10 mouse cellular contexts compared by ENCODE assay signal in the genomic region with DNA sequence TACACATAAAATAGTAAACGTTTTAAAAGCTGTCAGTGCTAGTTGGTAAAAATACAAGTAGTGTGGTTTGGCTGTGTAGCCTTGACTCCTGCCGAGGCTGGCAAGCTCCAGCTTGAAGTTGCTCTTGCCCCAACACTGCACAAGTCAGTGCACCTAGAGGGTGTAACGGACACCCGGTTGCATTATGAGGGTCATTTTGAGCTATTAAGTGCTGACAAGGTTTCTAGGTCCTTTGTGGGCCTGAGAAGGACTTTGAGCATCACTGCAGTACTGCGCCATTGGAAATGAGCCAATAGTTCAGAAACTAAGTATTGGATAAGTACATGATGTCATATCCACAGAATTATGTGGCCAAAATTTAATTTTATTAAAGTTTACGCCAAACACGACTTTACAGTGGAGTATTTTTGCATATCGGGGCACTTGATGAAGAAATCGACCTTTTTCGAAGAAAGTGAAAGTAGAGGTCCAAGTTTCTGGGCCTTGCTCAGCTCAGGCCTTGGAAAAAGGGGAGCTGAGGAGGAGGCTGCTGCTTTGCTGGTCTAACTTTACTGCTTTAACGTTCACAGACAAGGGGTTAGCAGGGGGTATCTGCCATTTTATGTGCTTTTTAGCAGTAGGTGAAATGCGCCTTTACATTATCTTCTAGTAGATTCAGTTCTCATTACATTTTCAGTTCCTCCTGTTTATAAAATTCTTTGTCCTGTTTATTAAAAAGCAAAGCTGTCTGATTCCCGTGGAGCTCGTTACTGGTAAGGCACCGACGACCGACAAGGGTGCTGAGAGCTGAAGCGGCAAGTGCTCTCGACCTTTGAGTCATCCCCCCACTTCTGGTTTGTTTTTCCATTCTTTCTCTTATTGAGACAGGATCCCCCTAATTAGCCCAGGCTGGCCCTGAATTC. TPM values are rescaled to one million over a fixed set of nuclear protein-coding genes. Genes with fewer than 3 reads are reported as not detected.
DNase-seq lines count a peak whose midpoint lies in the region; ATAC-seq lines count a peak whose summit lies in the region.
"Had no signal": no experiment of that assay in that cellular context is flagged by ENCODE, and none has a peak within 500 bp of the region (broad histone marks: within the 10 kb centered on the region; RNA-seq: fewer than 3 reads in every experiment).

No protein-coding gene starts in this region.

- H3K27me3 ChIP-seq in heart, embryonic 15.5 days, result no peaks in the 10 kb centered on the region
- H3K27me3 ChIP-seq in liver, embryonic 16.5 days (ENCODE audit: control insufficient read depth, insufficient read depth, low read depth, low read length), result no peaks in the 10 kb centered on the region
- H3K27me3 ChIP-seq in hindbrain, embryonic 13.5 days, result no peaks in the 10 kb centered on the region
- no peaks in the 10 kb centered on the region for H3K27me3 ChIP-seq in kidney, embryonic 14.5 days (ENCODE audit: control insufficient read depth, insufficient read depth, low read length)

- peak overlapping the region; percentile 27 for H3K4me2 ChIP-seq in heart, embryonic 15.5 days
- peak overlapping the region; percentile 73 for H3K4me2 ChIP-seq in liver, embryonic 16.5 days (ENCODE audit: low read depth, low read length)
- no peak overlapping the region for H3K4me2 ChIP-seq in hindbrain, embryonic 13.5 days
- H3K4me2 ChIP-seq in kidney, embryonic 14.5 days (replicated peaks; ENCODE audit: low read depth, low read length), result no peak overlapping the region

- 0 out of 2 replicates have a peak overlapping the region, but pooled peaks have one; percentile 3 for H3K4me3 ChIP-seq in heart, embryonic 15.5 days
- H3K4me3 ChIP-seq in liver, embryonic 16.5 days (ENCODE audit: low read depth, low read length), result peak overlapping the region; percentile 33
- H3K4me3 ChIP-seq in hindbrain, embryonic 13.5 days, result no peak overlapping the region
- H3K4me3 ChIP-seq in kidney, embryonic 14.5 days (ENCODE audit: low read length), result no peak overlapping the region

- H3K36me3 ChIP-seq in heart, embryonic 15.5 days, result no peaks in the 10 kb centered on the region
- no peaks in the 10 kb centered on the region for H3K36me3 ChIP-seq in liver, embryonic 16.5 days (ENCODE audit: control insufficient read depth, insufficient read depth)
- H3K36me3 ChIP-seq in hindbrain, embryonic 13.5 days, result no peaks in the 10 kb centered on the region
- no peaks in the 10 kb centered on the region for H3K36me3 ChIP-seq in kidney, embryonic 14.5 days (ENCODE audit: control insufficient read depth, insufficient read depth, low read length)

- DNase-seq in heart, postnatal 10 days, result no peak
- DNase-seq in 416B (ENCODE audit: low read depth) (peak; percentile 80), NIH3T3 (ENCODE audit: low read depth) (peak; percentile 18)
- no peak for DNase-seq in embryo, embryonic 10 days (ENCODE audit: low spot score)
- DNase-seq: cerebellum, adult 8-10 months; right cerebral cortex, postnatal 25 days had no signal

- no peak overlapping the region for H3K9ac ChIP-seq in heart, embryonic 15.5 days
- H3K9ac ChIP-seq in liver, embryonic 16.5 days (ENCODE audit: low read depth, low read length), result peak overlapping the region; percentile 33
- no peak overlapping the region for H3K9ac ChIP-seq in hindbrain, embryonic 13.5 days
- H3K9ac ChIP-seq in kidney, embryonic 14.5 days (ENCODE audit: low read depth, low read length), result no peak overlapping the region

- WGBS in heart, embryonic 15.5 days, result 68% methylated on average over 19 of the region's 19 CpGs
- WGBS in liver, embryonic 16.5 days (ENCODE audit: insufficient replicate concordance), result 25% methylated on average over 19 of the region's 19 CpGs
- 75% methylated on average over 19 of the region's 19 CpGs for WGBS in hindbrain, embryonic 13.5 days
- WGBS in kidney, embryonic 14.5 days, result 69% methylated on average over 19 of the region's 19 CpGs

- intact Hi-C loops in heart, postnatal 10 days (cut with DNase I), result no loop called here

- no peak for ATAC-seq in heart, embryonic 15.5 days (replicated peaks; ENCODE audit: insufficient number of reproducible peaks, insufficient read depth, low FRiP score, low read depth)
- ATAC-seq in liver, embryonic 16.5 days (ENCODE audit: low read depth), result no peak
- no peak for ATAC-seq in hindbrain, embryonic 13.5 days (ENCODE audit: low FRiP score)
- ATAC-seq in kidney, embryonic 14.5 days (ENCODE audit: low FRiP score, low TSS enrichment), result no peak

- H3K9me3 ChIP-seq in heart, embryonic 15.5 days (replicated peaks), result no peaks in the 10 kb centered on the region
- no peaks in the 10 kb centered on the region for H3K9me3 ChIP-seq in liver, embryonic 16.5 days (replicated peaks; ENCODE audit: control insufficient read depth, low read length)
- H3K9me3 ChIP-seq in hindbrain, embryonic 13.5 days, result no peaks in the 10 kb centered on the region
- no peaks in the 10 kb centered on the region for H3K9me3 ChIP-seq in kidney, embryonic 14.5 days (ENCODE audit: control insufficient read depth, low read length)

- H3K4me1 ChIP-seq in heart, embryonic 15.5 days (replicated peaks), result peaks cover 32% of the 10 kb centered on the region
- peaks cover 58% of the 10 kb centered on the region for H3K4me1 ChIP-seq in liver, embryonic 16.5 days (ENCODE audit: control insufficient read depth, low read depth, low read length)
- H3K4me1 ChIP-seq in hindbrain, embryonic 13.5 days (replicated peaks), result no peaks in the 10 kb centered on the region
- no peaks in the 10 kb centered on the region for H3K4me1 ChIP-seq in kidney, embryonic 14.5 days (ENCODE audit: control insufficient read depth, insufficient read depth, low read length)

- H3K27ac ChIP-seq in heart, embryonic 15.5 days, result peak overlapping the region; percentile 16; the same call in 1 of the 2 replicates
- H3K27ac ChIP-seq in liver, embryonic 16.5 days (ENCODE audit: low read length), result peak overlapping the region; percentile 68
- H3K27ac ChIP-seq in hindbrain, embryonic 13.5 days, result no peak overlapping the region
- no peak overlapping the region for H3K27ac ChIP-seq in kidney, embryonic 14.5 days (ENCODE audit: low read depth, low read length)

RNA-seq across cellular contexts. Expression of a gene that starts 37.7 kb away (rescaled TPM):
- 24.0 and 25.7 TPM in 2 replicates for polyA plus RNA-seq in heart, embryonic 15.5 days (2015; fragmentation: Nextera tagmentation; extraction: Ambion mirVana)
- 10 to 100 TPM; 22.8 to 24.8 TPM for total RNA-seq in heart, postnatal 10 days (2021)
- 13.0 and 13.1 TPM in 2 replicates for polyA plus RNA-seq in liver, embryonic 16.5 days (2015; fragmentation: Nextera tagmentation; extraction: Ambion mirVana)
- 43.9 and 46.1 TPM in 2 replicates for polyA plus RNA-seq in hindbrain, embryonic 13.5 days (2015; fragmentation: Nextera tagmentation; extraction: Ambion mirVana)
- polyA plus RNA-seq in kidney, embryonic 14.5 days (2014; fragmentation: Nextera tagmentation; extraction: Ambion mirVana), result 47.1 and 64.8 TPM in 2 replicates

RNA-seq across cellular contexts. Expression of a gene that starts 38.0 kb away (rescaled TPM):
- 7.8 and 12.4 TPM in 2 replicates for polyA plus RNA-seq in heart, embryonic 15.5 days (2015; fragmentation: Nextera tagmentation; extraction: Ambion mirVana)
- 10 to 100 TPM; 21.3 to 23.3 TPM for total RNA-seq in heart, postnatal 10 days (2021)
- 7.8 and 8.8 TPM in 2 replicates for polyA plus RNA-seq in liver, embryonic 16.5 days (2015; fragmentation: Nextera tagmentation; extraction: Ambion mirVana)
- 3.8 and 3.9 TPM in 2 replicates for polyA plus RNA-seq in hindbrain, embryonic 13.5 days (2015; fragmentation: Nextera tagmentation; extraction: Ambion mirVana)
- 13.9 and 18.5 TPM in 2 replicates for polyA plus RNA-seq in kidney, embryonic 14.5 days (2014; fragmentation: Nextera tagmentation; extraction: Ambion mirVana)

Comparison
In these comparisons a context has a peak if more than half of its experiments do, and no peak if none do; other contexts are left out.
1. H3K27ac ChIP-seq: peak in heart, embryonic 15.5 days (single experiment) and liver, embryonic 16.5 days (single experiment); none in hindbrain, embryonic 13.5 days (single experiment) and kidney, embryonic 14.5 days (single experiment).
2. H3K4me2 ChIP-seq: peak in heart, embryonic 15.5 days (single experiment) and liver, embryonic 16.5 days (single experiment); none in hindbrain, embryonic 13.5 days (single experiment) and kidney, embryonic 14.5 days (single experiment).
3. H3K4me3 ChIP-seq: peak in heart, embryonic 15.5 days (single experiment) and liver, embryonic 16.5 days (single experiment); none in hindbrain, embryonic 13.5 days (single experiment) and kidney, embryonic 14.5 days (single experiment).
4. DNase-seq: peak in 416B (single experiment) and NIH3T3 (single experiment); none in heart, postnatal 10 days (0 of 2) and embryo, embryonic 10 days (single experiment).